Mouse (Mus musculus) forebrain, embryonic 15.5 days (tissue): ENCODE measurements around the gene Hist1h2bb. TPM values are rescaled to one million over a fixed set of nuclear protein-coding genes. Genes with fewer than 3 reads are reported as not detected.
"Not testable (repeated sequence)": the region's sequence is repeated elsewhere in the genome, so short reads cannot be mapped to it uniquely, and the experiment has no call there.

Source experiments
- ATAC-seq: fragments of 200-750 bp; cut with Nextera tagmentation; replicated peaks from 2 replicates; pipeline ENCODE4 v1.8.0; 2017; ENCODE audit warnings: mild to moderate bottlenecking, moderate TSS enrichment, moderate library complexity
- H3K27ac ChIP-seq: fragments of 300-500 bp; sonication (generic); replicated peaks from 2 replicates; pipeline ENCODE4 v1.5.1; 2015; ENCODE audit warnings: mild to moderate bottlenecking, inconsistent platforms
- H3K27me3 ChIP-seq: fragments of 300-500 bp; sonication (generic); 2 replicates; pipeline ENCODE4 v1.6.1; 2015; ENCODE audit warnings: inconsistent platforms
- H3K36me3 ChIP-seq: fragments of 300-500 bp; sonication (generic); 2 replicates; pipeline ENCODE4 v1.6.1; 2015; ENCODE audit warnings: mild to moderate bottlenecking, inconsistent platforms
- H3K4me1 ChIP-seq: fragments of 300-500 bp; sonication (generic); 2 replicates; pipeline ENCODE4 v1.6.1; 2015; ENCODE audit warnings: inconsistent platforms
- H3K4me2 ChIP-seq: fragments of 300-500 bp; sonication (generic); replicated peaks from 2 replicates; pipeline ENCODE4 v1.6.1; 2015; ENCODE audit warnings: mild to moderate bottlenecking, inconsistent platforms
- H3K4me3 ChIP-seq: fragments of 300-500 bp; sonication (generic); 2 replicates; pipeline ENCODE4 v1.5.1; 2015; ENCODE audit warnings: mild to moderate bottlenecking, inconsistent platforms
- H3K9ac ChIP-seq: fragments of 300-500 bp; sonication (generic); replicated peaks from 2 replicates; pipeline ENCODE4 v1.6.1; 2015; ENCODE audit warnings: mild to moderate bottlenecking, inconsistent platforms
- H3K9me3 ChIP-seq: fragments of 300-500 bp; sonication (generic); 2 replicates; pipeline ENCODE4 v1.6.1; 2016; ENCODE audit warnings: inconsistent platforms
- WGBS: fragments of 180-500 bp; shearing (Covaris S2); methylation state at CpG from one replicate; pipeline ENCODE4 v1.1.7; 2015; ENCODE audit warnings: mixed read lengths; 5-methylcytosine and 5-hydroxymethylcytosine counted together
- polyA plus RNA-seq: library from polyadenylated mRNA; unstranded; fragments of >200 nt; fragmentation: Nextera tagmentation; extraction: Ambion mirVana; gene quantifications from 2 replicates; pipeline ENCODE4 v1.2.1, GENCODE M21; 2015

Gene Hist1h2bb
- polyA plus RNA-seq, 1 experiment from 2014 or later, result 2.0 TPM

GRCm38 (mm10) chr13:23753314-23754078 is 7.0 kb downstream of the Hist1h2bb start:
- no peak overlapping the region for H3K4me3 ChIP-seq
- H3K27ac ChIP-seq, result peak overlapping the region; percentile 38
- no peaks in the 10 kb centered on the region for H3K27me3 ChIP-seq
- no peak overlapping the region for H3K9ac ChIP-seq
- H3K36me3 ChIP-seq, result no peaks in the 10 kb centered on the region
- H3K9me3 ChIP-seq, result no peaks in the 10 kb centered on the region
- WGBS, result 50% methylated on average over 4 of the region's 4 CpGs
- peak overlapping the region; percentile 34 for H3K4me2 ChIP-seq
- peaks cover 27% of the 10 kb centered on the region for H3K4me1 ChIP-seq
- ATAC-seq, result no peak

GRCm38 (mm10) chr13:23755000-23755399 is 8.5 kb downstream of the Hist1h2bb start:
- H3K27me3 ChIP-seq, result no peaks in the 10 kb centered on the region
- no peak overlapping the region for H3K27ac ChIP-seq
- no peaks in the 10 kb centered on the region for H3K9me3 ChIP-seq
- H3K4me1 ChIP-seq, result peaks cover 30% of the 10 kb centered on the region
- no peak overlapping the region for H3K9ac ChIP-seq
- H3K36me3 ChIP-seq, result no peaks in the 10 kb centered on the region
- ATAC-seq, result no peak
- no peak overlapping the region for H3K4me2 ChIP-seq
- no peak overlapping the region for H3K4me3 ChIP-seq

- peak within 1 kb of the TSS; percentile 48 for H3K9ac ChIP-seq
- peak within 1 kb of the TSS; percentile 42 for H3K4me3 ChIP-seq
- H3K36me3 ChIP-seq, result no peaks in the 10 kb centered on the region
- H3K9me3 ChIP-seq, result no peaks in the 10 kb centered on the region
- H3K27ac ChIP-seq, result peak within 1 kb of the TSS; percentile 90
- peaks cover 36% of the 10 kb centered on the region for H3K4me1 ChIP-seq
- H3K4me2 ChIP-seq, result peak within 1 kb of the TSS; percentile 63
- WGBS, result under 1% methylated on average over 19 of the region's 22 CpGs
- ATAC-seq, result peak; percentile 77
- H3K27me3 ChIP-seq, result no peaks in the 10 kb centered on the region
Measured at GRCm38 (mm10) chr13:23756790-23757189, 10.3 kb downstream of the Hist1h2bb start, which contains the start of gene Hist1h4b. Gene Hist1h4b, plus strand, starts transcription at chr13:23757013.

- H3K9ac ChIP-seq, result peak overlapping the region; percentile 48
- ATAC-seq, result peak; percentile 0; the same call in 1 of the 2 replicates
- H3K4me2 ChIP-seq, result peak overlapping the region; percentile 63
- H3K27ac ChIP-seq, result peak overlapping the region; percentile 90
- no peaks in the 10 kb centered on the region for H3K9me3 ChIP-seq
- under 1% methylated on average over 22 of the region's 23 CpGs for WGBS
- H3K4me1 ChIP-seq, result peaks cover 37% of the 10 kb centered on the region
- peak overlapping the region; percentile 42 for H3K4me3 ChIP-seq
- no peaks in the 10 kb centered on the region for H3K36me3 ChIP-seq
- H3K27me3 ChIP-seq, result no peaks in the 10 kb centered on the region
Measured at GRCm38 (mm10) chr13:23757211-23757773, 10.8 kb downstream of the Hist1h2bb start.

- peaks cover 39% of the 10 kb centered on the region for H3K4me1 ChIP-seq
- no peaks in the 10 kb centered on the region for H3K36me3 ChIP-seq
- no peak overlapping the region for H3K4me3 ChIP-seq
- H3K9me3 ChIP-seq, result no peaks in the 10 kb centered on the region
- no peak overlapping the region for H3K9ac ChIP-seq
- ATAC-seq, result no peak
- no peaks in the 10 kb centered on the region for H3K27me3 ChIP-seq
- no peak overlapping the region for H3K4me2 ChIP-seq
- WGBS, result 43% methylated on average over 3 of the region's 3 CpGs
- no peak overlapping the region; the same call in 1 of the 2 replicates for H3K27ac ChIP-seq
Measured at GRCm38 (mm10) chr13:23757921-23758320, 11.4 kb downstream of the Hist1h2bb start.

- 76% methylated on average over 3 of the region's 3 CpGs for WGBS
- H3K36me3 ChIP-seq, result no peaks in the 10 kb centered on the region
Measured at GRCm38 (mm10) chr13:23759251-23759771, 12.8 kb downstream of the Hist1h2bb start.

GRCm38 (mm10) chr13:23759916-23760239 is 13.3 kb downstream of the Hist1h2bb start:
- peak overlapping the region; percentile 81 for H3K4me2 ChIP-seq
- WGBS, result 74% methylated on average over 1 of the region's 1 CpGs
- H3K4me1 ChIP-seq, result peaks cover 48% of the 10 kb centered on the region
- ATAC-seq, result no peak
- no peaks in the 10 kb centered on the region for H3K9me3 ChIP-seq
- H3K36me3 ChIP-seq, result no peaks in the 10 kb centered on the region
- H3K27ac ChIP-seq, result peak overlapping the region; percentile 92
- peak overlapping the region; percentile 58 for H3K4me3 ChIP-seq
- no peak overlapping the region for H3K9ac ChIP-seq
- H3K27me3 ChIP-seq, result no peaks in the 10 kb centered on the region

More at GRCm38 (mm10) chr13:23759251-23759771, 12.8 kb downstream of the Hist1h2bb start:
- H3K4me2 ChIP-seq, result no peak overlapping the region
- H3K9me3 ChIP-seq, result no peaks in the 10 kb centered on the region
- ATAC-seq, result no peak
- H3K27ac ChIP-seq, result no peak overlapping the region
- H3K4me3 ChIP-seq, result no peak overlapping the region
- no peaks in the 10 kb centered on the region for H3K27me3 ChIP-seq
- H3K9ac ChIP-seq, result no peak overlapping the region
- peaks cover 45% of the 10 kb centered on the region for H3K4me1 ChIP-seq

- WGBS, result 2% methylated on average over 22 of the region's 27 CpGs
- H3K27ac ChIP-seq, result peak overlapping the region; percentile 92
- H3K4me3 ChIP-seq, result peak overlapping the region; percentile 58
- H3K4me1 ChIP-seq, result peaks cover 48% of the 10 kb centered on the region
- H3K27me3 ChIP-seq, result no peaks in the 10 kb centered on the region
- peak; percentile 12 for ATAC-seq
- H3K9me3 ChIP-seq, result no peaks in the 10 kb centered on the region
- peak overlapping the region; percentile 53 for H3K9ac ChIP-seq
- no peaks in the 10 kb centered on the region for H3K36me3 ChIP-seq
- peak overlapping the region; percentile 81 for H3K4me2 ChIP-seq
Measured at GRCm38 (mm10) chr13:23760240-23760971, 13.9 kb downstream of the Hist1h2bb start.

GRCm38 (mm10) chr13:23760972-23761864 is 14.7 kb downstream of the Hist1h2bb start, which contains the start of gene Hist1h4a:
Gene Hist1h4a, minus strand, starts transcription at chr13:23761230.
- ATAC-seq, result peak; percentile 71

GRCm38 (mm10) chr13:23761871-23762821 is 15.6 kb downstream of the Hist1h2bb start, which contains the start of gene Hist1h3a:
Gene Hist1h3a, minus strand, starts transcription at chr13:23762386.
- ATAC-seq, result peak; percentile 72
- not testable (repeated sequence) for H3K9me3 ChIP-seq, H3K36me3 ChIP-seq, H3K27me3 ChIP-seq
- H3K27ac ChIP-seq, result peak within 1 kb of the TSS; percentile 92
- WGBS, result under 1% methylated on average over 42 of the region's 52 CpGs
- H3K4me2 ChIP-seq, result peak within 1 kb of the TSS; percentile 81
- peak within 1 kb of the TSS; percentile 58 for H3K4me3 ChIP-seq
- peak within 1 kb of the TSS; percentile 72 for H3K9ac ChIP-seq
- H3K4me1 ChIP-seq, result peaks cover 45% of the 10 kb centered on the region

More at GRCm38 (mm10) chr13:23760972-23761864, 14.7 kb downstream of the Hist1h2bb start, which contains the start of gene Hist1h4a:
- Histone ChIP-seq H3K9ac (peak within 1 kb of the TSS; percentile 53), H3K36me3 (no peaks in the 10 kb centered on the region), H3K4me2 (peak within 1 kb of the TSS; percentile 81), H3K27ac (peak within 1 kb of the TSS; percentile 92), H3K4me3 (peak within 1 kb of the TSS; percentile 58), H3K27me3 (no peaks in the 10 kb centered on the region), H3K4me1 (peaks cover 45% of the 10 kb centered on the region), H3K9me3 (no peaks in the 10 kb centered on the region)
- WGBS, result under 1% methylated on average over 70 of the region's 72 CpGs
